Mouse (Mus musculus) liver, embryonic 14.5 days (tissue): ENCODE measurements around the gene Dcun1d2. TPM values are rescaled to one million over a fixed set of nuclear protein-coding genes. Genes with fewer than 3 reads are reported as not detected.

Experiments used
- ATAC-seq: fragments of 200-750 bp; cut with Nextera tagmentation; 2 replicates; pipeline ENCODE4 v1.8.0; 2017; ENCODE audit warnings: moderate number of reproducible peaks, mild to moderate bottlenecking, moderate library complexity; ENCODE audit not compliant: insufficient read depth
- DNase-seq, 3 experiments: peaks; one replicate each; pipeline ENCODE4 v3.0.0-alpha.2; 2012 to 2013; ENCODE audit warnings: low read depth in 3 of 3, low spot score in 3 of 3
- H3K27ac ChIP-seq: fragments of 300-500 bp; sonication (generic); 2 replicates; pipeline ENCODE4 v1.5.1; 2014; ENCODE audit warnings: moderate library complexity, mild to moderate bottlenecking, control low read depth, inconsistent platforms
- H3K27me3 ChIP-seq: fragments of 300-500 bp; sonication (generic); 2 replicates; pipeline ENCODE4 v1.6.1; 2014; ENCODE audit warnings: mild to moderate bottlenecking, low read length, moderate library complexity; ENCODE audit not compliant: control insufficient read depth, insufficient read depth
- H3K36me3 ChIP-seq: fragments of 300-500 bp; sonication (generic); replicated peaks from 2 replicates; pipeline ENCODE4 v1.6.1; 2014; ENCODE audit warnings: low read depth; ENCODE audit not compliant: control insufficient read depth, insufficient read depth
- H3K4me1 ChIP-seq, 2 experiments: fragments of 200-500 bp in 1 of 2; fragments of 300-500 bp in 1 of 2; sonication (generic) in 1 of 2; replicated peaks; 2 replicates each; pipeline ENCODE4 v1.6.1; 2012 to 2014; ENCODE audit warnings: antibody characterized with exemption in 1 of 2, inconsistent platforms in 1 of 2, low read length in 1 of 2; ENCODE audit not compliant: control insufficient read depth in 2 of 2, insufficient read depth in 2 of 2
- H3K4me2 ChIP-seq: fragments of 300-500 bp; sonication (generic); 2 replicates; pipeline ENCODE4 v1.6.1; 2014; ENCODE audit warnings: low read depth, mild to moderate bottlenecking, control low read depth, moderate library complexity
- H3K4me3 ChIP-seq, 2 experiments: fragments of 200-500 bp in 1 of 2; fragments of 300-500 bp in 1 of 2; sonication (generic) in 1 of 2; 2 replicates each; pipeline ENCODE4 v1.5.1; 2012 to 2014; ENCODE audit warnings: low read depth in 2 of 2, low read length in 2 of 2, mild to moderate bottlenecking in 2 of 2, control low read depth in 1 of 2, inconsistent platforms in 1 of 2, moderate library complexity in 1 of 2; ENCODE audit not compliant: insufficient read depth in 1 of 2
- H3K9ac ChIP-seq: fragments of 300-500 bp; sonication (generic); replicated peaks from 2 replicates; pipeline ENCODE4 v1.6.1; 2014; ENCODE audit warnings: mild to moderate bottlenecking, control low read depth, moderate library complexity
- H3K9me3 ChIP-seq: fragments of 300-500 bp; sonication (generic); 2 replicates; pipeline ENCODE4 v1.6.1; 2016; ENCODE audit warnings: low read length, mixed read lengths; ENCODE audit not compliant: control insufficient read depth
- CTCF ChIP-seq: IDR thresholded peaks from 2 replicates; pipeline ENCODE4 v1.5.1; 2016; ENCODE audit warnings: antibody characterized with exemption, low read depth, control low read depth
- EP300 ChIP-seq: IDR thresholded peaks from 2 replicates; pipeline ENCODE4 v1.6.1; 2016; ENCODE audit warnings: antibody characterized with exemption, low read depth
- WGBS: fragments of 180-500 bp; shearing (Covaris S2); extraction: QIAGEN DNeasy Blood & Tissue Kit; methylation state at CpG from one replicate; pipeline ENCODE4 v1.1.7; 2014; ENCODE audit not compliant: insufficient replicate concordance; 5-methylcytosine and 5-hydroxymethylcytosine counted together
- polyA plus RNA-seq, 2 experiments: library from polyadenylated mRNA; depleted of rRNA in 1 of 2; stranded (reverse) in 1 of 2; unstranded in 1 of 2; fragments of >200 nt; fragmentation: Nextera tagmentation in 1 of 2; extraction: Ambion mirVana in 1 of 2; gene quantifications; 2 replicates each; pipeline versions ENCODE4 v1.2.1 to v1.2.3; 2012 to 2014

Gene Dcun1d2
- polyA plus RNA-seq, 2 experiments, result 7.1 to 7.9 TPM

GRCm38 (mm10) chr8:13230471-13230870 lies 57.5 kb downstream of the Dcun1d2 start:
- TF ChIP-seq EP300 (no peak), CTCF (no peak)
- Histone ChIP-seq H3K4me3 (no peak overlapping the region), H3K27ac (no peak overlapping the region), H3K9ac (no peak overlapping the region), H3K27me3 (no peaks in the 10 kb centered on the region), H3K4me1 (peaks cover 0 to 3% of the 10 kb centered on the region in 2 experiments; a peak in 1 of 4 replicates), H3K36me3 (no peaks in the 10 kb centered on the region), H3K4me2 (no peak overlapping the region), H3K9me3 (no peaks in the 10 kb centered on the region)
- ATAC-seq, result no peak
- DNase-seq, result no peak
- WGBS, result 71% methylated on average over 4 of the region's 4 CpGs

GRCm38 (mm10) chr8:13229802-13230201 lies 58.1 kb downstream of the Dcun1d2 start:
- H3K4me3 ChIP-seq, result no peak overlapping the region
- DNase-seq, result no peak
- H3K36me3 ChIP-seq, result no peaks in the 10 kb centered on the region
- no peaks in the 10 kb centered on the region for H3K9me3 ChIP-seq
- no peak for TF ChIP-seq EP300
- no peak for TF ChIP-seq CTCF
- no peak for ATAC-seq
- no peak overlapping the region for H3K4me2 ChIP-seq
- no peak overlapping the region for H3K9ac ChIP-seq
- peaks cover 0 to 3% of the 10 kb centered on the region in 2 experiments; a peak in 1 of 4 replicates for H3K4me1 ChIP-seq
- no peaks in the 10 kb centered on the region for H3K27me3 ChIP-seq
- 62% methylated on average over 12 of the region's 12 CpGs for WGBS
- no peak overlapping the region for H3K27ac ChIP-seq

- Histone ChIP-seq H3K9ac (no peak overlapping the region), H3K27me3 (no peaks in the 10 kb centered on the region), H3K4me1 (peaks cover 0 to 3% of the 10 kb centered on the region in 2 experiments; a peak in 1 of 4 replicates), H3K4me2 (no peak overlapping the region), H3K36me3 (no peaks in the 10 kb centered on the region), H3K4me3 (no peak overlapping the region), H3K27ac (no peak overlapping the region), H3K9me3 (no peaks in the 10 kb centered on the region)
- WGBS, result 45% methylated on average over 9 of the region's 9 CpGs
- DNase-seq (no peak), ATAC-seq (no peak)
- no peak for TF ChIP-seq EP300
These were observed 58.9 kb downstream of the Dcun1d2 start for GRCm38 (mm10) chr8:13228923-13229610.

- Histone ChIP-seq H3K27me3 (no peaks in the 10 kb centered on the region), H3K4me2 (no peak overlapping the region), H3K4me3 (no peak overlapping the region), H3K4me1 (peaks cover 0 to 3% of the 10 kb centered on the region in 2 experiments; a peak in 1 of 4 replicates), H3K9me3 (no peaks in the 10 kb centered on the region), H3K27ac (no peak overlapping the region), H3K36me3 (no peaks in the 10 kb centered on the region), H3K9ac (no peak overlapping the region)
- WGBS, result 26% methylated on average over 3 of the region's 3 CpGs
- ATAC-seq (no peak), DNase-seq (no peak)
- TF ChIP-seq EP300, result no peak
- TF ChIP-seq CTCF, result no peak
These were observed 60.7 kb downstream of the Dcun1d2 start for GRCm38 (mm10) chr8:13227184-13227583.

DNA sequence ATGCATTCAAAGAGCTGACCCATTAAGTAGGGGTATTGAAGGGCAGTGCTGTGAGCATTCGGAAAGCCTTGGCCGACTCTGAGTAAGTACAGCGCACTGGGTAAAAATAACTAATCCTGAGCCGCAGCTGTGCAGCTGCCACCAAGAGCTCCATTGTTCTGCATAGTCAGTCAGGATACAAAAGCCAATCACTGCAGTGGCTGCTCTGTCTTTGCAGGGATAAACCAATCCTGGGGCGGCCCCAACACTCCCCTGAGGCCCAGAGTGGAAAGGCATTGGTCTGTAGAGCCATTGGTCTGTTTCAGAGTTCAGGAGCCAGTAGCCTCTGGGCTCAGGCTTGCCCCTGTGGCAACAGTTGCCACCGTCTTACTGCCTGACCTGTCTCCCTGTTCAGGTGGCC lies 61.6 kb downstream of the Dcun1d2 start:
- H3K27me3 ChIP-seq, result no peaks in the 10 kb centered on the region
- no peak for TF ChIP-seq CTCF
- no peak for TF ChIP-seq EP300

More for the DNA sequence above, 61.6 kb downstream of the Dcun1d2 start:
- Histone ChIP-seq H3K9ac (no peak overlapping the region), H3K4me1 (peaks cover 0 to 3% of the 10 kb centered on the region in 2 experiments; a peak in 1 of 4 replicates), H3K27ac (no peak overlapping the region), H3K9me3 (no peaks in the 10 kb centered on the region), H3K4me2 (no peak overlapping the region), H3K4me3 (no peak overlapping the region), H3K36me3 (no peaks in the 10 kb centered on the region)
- no peak for ATAC-seq
- no peak for DNase-seq
- WGBS, result 58% methylated on average over 6 of the region's 6 CpGs
